Mouse (Mus musculus): Measurements from ENCODE around the gene Gtf2e1. TPM values are rescaled to one million over a fixed set of nuclear protein-coding genes. Genes with fewer than 3 reads are reported as not detected.

Gtf2e1 gene
- 55.2 and 59.9 TPM in 2 replicates for polyA plus RNA-seq (2016; fragmentation: Nextera tagmentation; extraction: Ambion mirVana)

- WGBS: 2% methylated on average over 41 of the region's 41 CpGs
- H3K27ac ChIP-seq (replicated peaks): peak within 1 kb of the TSS; percentile 99
- no peaks in the 10 kb centered on the region for H3K9me3 ChIP-seq (replicated peaks)
- peak within 1 kb of the TSS; percentile 80 for H3K4me3 ChIP-seq
- H3K27me3 ChIP-seq (ENCODE audit: low read depth, poor library complexity, severe bottlenecking): no peaks in the 10 kb centered on the region
- peaks cover 29% of the 10 kb centered on the region for H3K36me3 ChIP-seq
- DNase-seq (ENCODE audit: low spot score): peak; percentile 97
- H3K4me1 ChIP-seq: peaks cover 25% of the 10 kb centered on the region
Observed at GRCm38 (mm10) chr16:37539611-37540580, at the start of gene Gtf2e1, which contains the start of gene Rabl3. Gtf2e1 (minus strand) TSS chr16:37539789. Rabl3 (plus strand) TSS chr16:37539885.

GRCm38 (mm10) chr16:37585129-37585563, 45.6 kb upstream of the Gtf2e1 start:
- H3K36me3 ChIP-seq: no peaks in the 10 kb centered on the region
- no peaks in the 10 kb centered on the region for H3K9me3 ChIP-seq (replicated peaks)
- H3K27ac ChIP-seq (replicated peaks): peak overlapping the region; percentile 93
- no peaks in the 10 kb centered on the region for H3K27me3 ChIP-seq (ENCODE audit: low read depth, poor library complexity, severe bottlenecking)
- peak; percentile 35 for DNase-seq (ENCODE audit: low spot score)
- peaks cover 53% of the 10 kb centered on the region for H3K4me1 ChIP-seq
- H3K4me3 ChIP-seq: peak overlapping the region; percentile 47
- WGBS: 54% methylated on average over 8 of the region's 8 CpGs

DNA sequence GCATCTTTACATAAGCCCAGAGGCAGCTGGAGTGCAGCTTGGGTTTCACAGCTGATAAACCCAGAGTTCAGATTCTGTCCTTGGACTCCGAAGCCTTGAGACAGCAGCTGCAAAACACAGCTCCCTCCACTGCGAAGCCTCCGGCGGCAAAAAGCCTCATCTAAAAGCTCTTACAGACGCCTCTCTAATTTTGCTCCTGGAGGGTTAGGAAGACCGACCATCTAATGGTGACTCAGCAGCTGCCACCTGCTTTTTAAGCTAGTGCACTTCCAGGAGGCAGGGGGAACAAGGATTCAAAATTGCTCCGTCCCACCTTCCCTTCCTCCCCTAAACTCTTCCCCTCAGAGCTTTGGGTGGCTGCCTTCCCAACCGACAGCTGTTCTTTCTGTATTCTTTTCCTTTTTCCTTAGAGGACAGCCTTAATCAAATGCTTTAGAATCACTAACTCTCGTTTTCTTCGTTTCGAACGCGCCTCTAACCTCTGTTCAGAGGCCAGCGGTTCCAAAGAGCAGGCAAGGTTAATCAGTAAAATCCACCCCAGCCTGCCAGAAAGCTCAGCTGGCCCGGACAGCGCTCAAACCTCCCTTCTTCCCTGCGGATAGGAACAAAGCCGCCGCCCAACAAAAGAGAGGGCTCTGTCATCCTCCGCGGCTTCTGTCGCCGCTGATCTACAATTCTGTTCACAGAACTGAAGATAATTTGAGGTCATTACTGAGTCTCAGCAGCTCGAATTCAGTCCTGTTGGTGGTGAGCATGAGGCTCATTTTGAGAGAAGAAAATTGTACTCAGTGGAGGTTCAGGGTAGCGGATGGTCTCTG, 44.8 kb upstream of the Gtf2e1 start:
- H3K9me3 ChIP-seq (replicated peaks): no peaks in the 10 kb centered on the region
- H3K4me3 ChIP-seq: peak overlapping the region; percentile 47
- DNase-seq (ENCODE audit: low spot score): peak; percentile 89
- H3K27ac ChIP-seq (replicated peaks): peak overlapping the region; percentile 93
- no peaks in the 10 kb centered on the region for H3K27me3 ChIP-seq (ENCODE audit: low read depth, poor library complexity, severe bottlenecking)
- WGBS: 2% methylated on average over 25 of the region's 25 CpGs
- no peaks in the 10 kb centered on the region for H3K36me3 ChIP-seq
- peaks cover 54% of the 10 kb centered on the region for H3K4me1 ChIP-seq

DNA sequence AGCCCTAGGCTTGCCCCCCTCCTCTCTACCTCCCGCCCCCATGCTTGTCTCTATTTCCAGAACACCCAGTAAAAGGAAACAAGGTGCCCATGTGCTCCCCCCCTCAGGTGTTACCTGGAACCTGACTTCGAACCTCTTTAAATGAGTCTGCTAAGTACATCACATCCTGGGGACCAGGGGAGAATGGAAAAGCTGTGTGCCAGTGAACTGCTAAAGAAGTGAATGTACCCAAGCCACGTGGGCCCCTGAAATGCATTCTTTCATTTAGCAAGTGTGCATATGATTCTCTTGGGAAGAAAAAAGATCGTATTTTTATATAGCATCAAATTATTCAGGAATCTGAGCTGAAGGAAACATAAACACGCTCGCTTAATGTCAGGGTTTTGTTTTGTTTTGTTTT, 44.2 kb upstream of the Gtf2e1 start:
- WGBS: 36% methylated on average over 6 of the region's 6 CpGs
- H3K4me3 ChIP-seq: peak overlapping the region; percentile 47
- peak overlapping the region; percentile 93 for H3K27ac ChIP-seq (replicated peaks)

DNA sequence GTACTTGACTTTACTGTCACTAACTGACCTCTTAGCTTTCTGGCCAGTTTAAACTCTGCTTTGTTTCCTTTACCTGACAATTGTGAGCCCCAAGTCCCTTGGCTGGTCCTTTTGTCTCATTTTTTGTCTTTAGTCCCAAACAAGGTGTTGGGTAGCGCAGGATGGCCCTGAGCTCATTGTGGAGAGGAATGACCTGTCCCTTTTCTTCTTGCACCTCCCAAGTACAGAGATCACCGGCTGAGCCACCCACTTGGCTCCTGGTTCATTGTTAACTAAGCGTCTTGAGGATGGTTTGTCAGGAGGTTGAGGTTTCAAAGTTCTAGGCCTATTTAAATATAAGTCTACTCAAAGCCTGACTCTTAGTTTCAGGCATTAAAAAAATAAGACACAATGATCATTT, 43.7 kb upstream of the Gtf2e1 start:
- WGBS: 63% methylated on average over 3 of the region's 3 CpGs
- H3K27me3 ChIP-seq (ENCODE audit: low read depth, poor library complexity, severe bottlenecking): no peaks in the 10 kb centered on the region
- DNase-seq (ENCODE audit: low spot score): peak; percentile 10
- H3K9me3 ChIP-seq (replicated peaks): no peaks in the 10 kb centered on the region
- H3K4me3 ChIP-seq: no peak overlapping the region
- H3K36me3 ChIP-seq: no peaks in the 10 kb centered on the region
- H3K4me1 ChIP-seq: peaks cover 55% of the 10 kb centered on the region
- peak overlapping the region; percentile 93 for H3K27ac ChIP-seq (replicated peaks)

More for the DNA sequence above, 44.2 kb upstream of the Gtf2e1 start:
- H3K9me3 ChIP-seq (replicated peaks): no peaks in the 10 kb centered on the region
- H3K4me1 ChIP-seq: peaks cover 55% of the 10 kb centered on the region
- H3K36me3 ChIP-seq: no peaks in the 10 kb centered on the region
- peak; percentile 13 for DNase-seq (ENCODE audit: low spot score)
- H3K27me3 ChIP-seq (ENCODE audit: low read depth, poor library complexity, severe bottlenecking): no peaks in the 10 kb centered on the region

GRCm38 (mm10) chr16:37581901-37582300, 42.3 kb upstream of the Gtf2e1 start:
- 70% methylated on average over 3 of the region's 3 CpGs for whole genome bisulfite sequencing
- H3K4me1 ChIP-seq: peaks cover 55% of the 10 kb centered on the region
- no peaks in the 10 kb centered on the region for H3K36me3 ChIP-seq
- H3K9me3 ChIP-seq (replicated peaks): no peaks in the 10 kb centered on the region
- no peak overlapping the region for H3K4me3 ChIP-seq
- H3K27ac ChIP-seq (replicated peaks): peak overlapping the region; percentile 79
- no peaks in the 10 kb centered on the region for H3K27me3 ChIP-seq (ENCODE audit: low read depth, poor library complexity, severe bottlenecking)
- DNase-seq (ENCODE audit: low spot score): no peak

DNA sequence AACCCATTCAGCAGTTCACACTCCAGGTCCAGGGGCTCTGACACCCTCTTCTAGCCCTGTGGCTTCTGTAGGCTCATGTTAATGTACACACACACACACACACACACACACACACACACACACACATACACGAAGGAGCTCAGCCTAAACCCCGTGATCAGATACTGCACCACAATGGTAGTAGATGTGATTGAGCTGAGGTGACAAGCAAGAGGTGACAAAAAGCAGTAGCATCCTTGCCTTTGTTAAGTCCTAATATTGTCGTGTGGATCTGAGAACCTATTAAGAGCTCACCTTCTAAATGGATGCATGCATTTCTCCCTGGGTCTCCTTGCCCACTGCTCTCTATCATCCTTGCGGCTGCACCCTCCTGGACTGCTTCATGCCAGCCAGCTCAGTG, 41.1 kb upstream of the Gtf2e1 start:
- H3K27me3 ChIP-seq (ENCODE audit: low read depth, poor library complexity, severe bottlenecking): no peaks in the 10 kb centered on the region
- peak overlapping the region; percentile 79; the same call in 1 of the 2 replicates for H3K27ac ChIP-seq (replicated peaks)
- no peak overlapping the region for H3K4me3 ChIP-seq
- DNase-seq (ENCODE audit: low spot score): no peak
- 86% methylated on average over 4 of the region's 4 CpGs for WGBS
- no peaks in the 10 kb centered on the region for H3K9me3 ChIP-seq (replicated peaks)
- H3K4me1 ChIP-seq: peaks cover 54% of the 10 kb centered on the region
- no peaks in the 10 kb centered on the region for H3K36me3 ChIP-seq

- Histone ChIP-seq H3K4me3 (no peak within 1 kb of the TSS), H3K27me3 (ENCODE audit: low read depth, poor library complexity, severe bottlenecking) (no peaks in the 10 kb centered on the region), H3K36me3 (no peaks in the 10 kb centered on the region), H3K4me1 (peaks cover 48% of the 10 kb centered on the region), H3K9me3 (replicated peaks) (no peaks in the 10 kb centered on the region), H3K27ac (replicated peaks) (peak within 1 kb of the TSS; percentile 79; the same call in 1 of the 2 replicates)
- 78% methylated on average over 4 of the region's 4 CpGs for WGBS
- DNase-seq (ENCODE audit: low spot score): no peak
Observed at GRCm38 (mm10) chr16:37579994-37580393, 40.4 kb upstream of the Gtf2e1 start, which contains the start of gene Hgd. Hgd (plus strand) TSS chr16:37580153.

DNA sequence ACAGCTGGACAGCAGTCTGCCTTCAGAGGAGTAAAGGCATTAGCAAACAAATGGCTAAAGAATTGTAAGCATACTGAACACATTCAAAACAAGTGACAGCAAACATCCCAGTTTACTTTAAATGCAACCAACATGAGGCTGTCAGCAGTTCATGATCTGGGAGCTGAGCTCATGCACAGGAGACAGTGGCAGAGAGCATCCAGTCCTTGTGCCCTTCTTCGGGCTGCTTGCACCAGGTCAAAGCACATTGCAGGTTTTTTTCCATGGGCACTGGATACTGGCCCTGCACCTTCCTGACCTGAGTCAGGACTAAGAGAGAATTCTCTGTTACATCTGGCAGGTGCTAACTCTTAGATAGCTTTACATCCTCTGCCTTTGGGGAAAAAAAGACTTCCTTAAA, 40.0 kb upstream of the Gtf2e1 start:
- Histone ChIP-seq H3K27me3 (ENCODE audit: low read depth, poor library complexity, severe bottlenecking) (no peaks in the 10 kb centered on the region), H3K27ac (replicated peaks) (0 out of 2 replicates have a peak overlapping the region, but pooled peaks have one; percentile 17), H3K9me3 (replicated peaks) (no peaks in the 10 kb centered on the region), H3K4me3 (no peak overlapping the region), H3K4me1 (peaks cover 44% of the 10 kb centered on the region), H3K36me3 (no peaks in the 10 kb centered on the region)
- 90% methylated on average over 1 of the region's 1 CpGs for WGBS
- no peak for DNase-seq (ENCODE audit: low spot score)

DNA sequence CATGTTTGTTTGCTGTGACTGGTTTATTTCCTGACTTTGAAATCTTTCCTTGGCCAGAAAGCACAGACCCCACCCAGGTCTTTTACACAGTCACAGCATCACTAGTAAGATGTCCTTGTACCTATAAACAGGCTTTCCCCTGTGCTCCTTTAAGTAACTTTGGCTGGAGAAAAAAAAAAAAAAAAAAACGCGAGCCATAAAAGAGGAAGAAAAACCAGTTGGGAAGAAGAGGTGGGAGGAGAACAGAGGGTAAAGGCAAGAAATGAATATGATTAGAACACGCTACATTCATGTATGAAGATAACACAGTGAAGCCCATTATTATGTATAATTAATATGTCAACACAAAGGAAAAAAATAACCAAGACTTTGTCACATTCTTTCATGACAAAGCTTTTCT, 35.7 kb upstream of the Gtf2e1 start:
- Histone ChIP-seq H3K4me1 (peaks cover 12% of the 10 kb centered on the region), H3K36me3 (peaks cover 27% of the 10 kb centered on the region), H3K4me3 (no peak overlapping the region), H3K27ac (replicated peaks) (no peak overlapping the region), H3K9me3 (replicated peaks) (peaks cover 7% of the 10 kb centered on the region), H3K27me3 (ENCODE audit: low read depth, poor library complexity, severe bottlenecking) (no peaks in the 10 kb centered on the region)
- DNase-seq (ENCODE audit: low spot score): no peak
- 91% methylated on average over 3 of the region's 3 CpGs for whole genome bisulfite sequencing

DNA sequence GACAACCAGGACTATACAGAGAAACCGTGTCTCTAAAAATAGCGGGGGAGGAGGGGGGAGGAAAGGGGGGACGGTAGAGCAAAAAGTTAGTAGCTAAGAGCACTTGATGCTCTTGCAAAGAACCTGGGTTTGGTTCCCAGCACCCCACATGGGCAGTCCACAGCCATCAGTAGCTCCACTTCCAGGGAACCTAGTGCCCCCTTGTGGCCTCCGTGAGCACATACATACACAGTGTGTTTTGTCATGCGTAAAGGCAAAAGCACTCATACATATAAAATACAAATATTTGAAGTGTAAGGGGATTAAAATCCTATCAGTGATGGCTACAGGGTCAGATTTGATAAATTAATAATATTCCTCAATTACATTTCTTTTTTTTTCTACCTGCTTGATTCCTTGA, 33.5 kb upstream of the Gtf2e1 start:
- Histone ChIP-seq H3K9me3 (replicated peaks) (peaks cover 7% of the 10 kb centered on the region), H3K27me3 (ENCODE audit: low read depth, poor library complexity, severe bottlenecking) (no peaks in the 10 kb centered on the region), H3K36me3 (peaks cover 27% of the 10 kb centered on the region), H3K4me3 (no peak overlapping the region), H3K4me1 (peaks cover 7% of the 10 kb centered on the region), H3K27ac (replicated peaks) (no peak overlapping the region)
- 95% methylated on average over 5 of the region's 5 CpGs for WGBS
- DNase-seq (ENCODE audit: low spot score): no peak

DNA sequence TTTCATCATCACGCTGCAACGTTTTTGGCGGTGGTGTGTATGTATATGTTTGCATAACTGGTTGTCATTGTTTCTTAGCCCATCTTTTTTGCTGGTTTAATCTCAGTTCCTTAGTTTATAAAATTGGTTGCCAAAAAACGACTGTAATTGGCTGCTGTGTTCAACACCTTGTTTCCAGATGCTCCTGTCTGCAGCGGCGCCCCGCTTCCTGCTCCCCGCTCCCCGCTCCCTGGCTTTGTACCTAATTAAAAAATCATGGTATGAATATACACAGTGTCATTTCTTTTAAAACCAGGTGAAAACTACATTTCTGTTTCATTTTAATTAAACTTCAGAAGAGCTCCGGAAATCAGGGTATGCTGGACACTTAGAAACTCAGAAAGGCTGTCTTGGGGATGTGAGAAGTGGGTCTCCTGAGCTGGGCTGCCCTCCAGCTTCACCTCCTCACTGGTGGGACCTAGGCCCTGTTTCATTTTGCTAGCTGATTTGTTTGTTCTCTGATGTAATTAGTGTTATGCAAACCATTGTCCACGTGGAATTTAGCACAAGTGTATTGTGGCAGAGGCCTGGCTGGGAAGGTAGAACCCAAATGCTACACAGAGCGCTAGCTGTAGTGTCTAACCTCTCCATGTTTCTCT, 32.6 kb upstream of the Gtf2e1 start:
- peaks cover 7% of the 10 kb centered on the region for H3K9me3 ChIP-seq (replicated peaks)
- no peak overlapping the region for H3K4me3 ChIP-seq
- WGBS: 91% methylated on average over 12 of the region's 12 CpGs
- peaks cover 27% of the 10 kb centered on the region for H3K36me3 ChIP-seq
- no peak overlapping the region for H3K27ac ChIP-seq (replicated peaks)
- no peak for DNase-seq (ENCODE audit: low spot score)
- peaks cover 13% of the 10 kb centered on the region for H3K4me1 ChIP-seq
- no peaks in the 10 kb centered on the region for H3K27me3 ChIP-seq (ENCODE audit: low read depth, poor library complexity, severe bottlenecking)
